Mouse (Mus musculus) heart, adult 2 months (tissue): ENCODE measurements around the gene Rpp25.

Experiments
- CTCF ChIP-seq: fragments of 200-600 bp; IDR thresholded peaks from 2 replicates; pipeline ENCODE4 v1.8.1; 2022; ENCODE audit warnings: antibody characterized with exemption, mild to moderate bottlenecking, moderate library complexity
- POLR2A ChIP-seq: fragments of 200-500 bp; IDR thresholded peaks from 2 replicates; pipeline ENCODE4 v1.6.1; 2011; ENCODE audit warnings: mild to moderate bottlenecking, low read depth, low read length, control low read depth; ENCODE audit not compliant: insufficient read depth

- peak; percentile 43 for TF ChIP-seq POLR2A
- no peak for TF ChIP-seq CTCF
These were observed 46.5 kb downstream of the Rpp25 start for GRCm38 (mm10) chr9:57550126-57550862.
